Mouse (Mus musculus) spleen, adult 2 months (tissue): ENCODE results near the gene 2310034C09Rik.

ENCODE experiments used
- CTCF ChIP-seq: fragments of 200-500 bp; IDR thresholded peaks from 2 replicates; pipeline ENCODE4 v1.5.1; 2011; ENCODE audit warnings: mild to moderate bottlenecking, inconsistent platforms; ENCODE audit not compliant: insufficient read depth, insufficient read length, insufficient replicate concordance; ENCODE audit errors: extremely low read depth
- POLR2A ChIP-seq: fragments of 200-500 bp; IDR thresholded peaks from 2 replicates; pipeline ENCODE4 v1.6.1; 2011; ENCODE audit warnings: low read depth, low read length, inconsistent platforms

- TF ChIP-seq CTCF (no peak), POLR2A (no peak)
These were observed 10.7 kb upstream of the 2310034C09Rik start for GRCm38 (mm10) chr16:88747943-88748342.
